In genomic region chr4:57804902-57805301, GRCm38 (mm10) we compare ENCODE assay signal across 21 mouse cellular contexts.
DNase-seq lines count a peak whose midpoint lies in the region; ATAC-seq and TF ChIP-seq lines count a peak whose summit lies in the region.
"Had no signal": no experiment of that assay in that cellular context is flagged by ENCODE, and none has a peak within 500 bp of the region (broad histone marks: within the 10 kb centered on the region; RNA-seq: fewer than 3 reads in every experiment).

No protein-coding gene starts in this region.

- TF ChIP-seq CTCF in lung, postnatal 0 days (IDR thresholded peaks at IDR 0.05): no peak
- no peak for TF ChIP-seq CTCF in lung, adult 2 months (IDR thresholded peaks at IDR 0.05; ENCODE audit: insufficient read depth, low read length)
- TF ChIP-seq CTCF in Patski (IDR thresholded peaks at IDR 0.05): no peak

- H3K9ac ChIP-seq in heart, embryonic 15.5 days: no peak overlapping the region
- H3K9ac ChIP-seq in lung, postnatal 0 days (replicated peaks; ENCODE audit: low read depth): no peak overlapping the region
- H3K9ac ChIP-seq: heart, embryonic 12.5 days; hindbrain, embryonic 12.5 days; limb, embryonic 12.5 days; liver, embryonic 12.5 days; lung, embryonic 15.5 days; midbrain, embryonic 13.5 days had no signal

- H3K4me2 ChIP-seq in heart, embryonic 15.5 days: no peak overlapping the region
- H3K4me2 ChIP-seq in lung, postnatal 0 days (replicated peaks; ENCODE audit: low read depth, low read length): no peak overlapping the region
- H3K4me2 ChIP-seq: heart, embryonic 12.5 days; hindbrain, embryonic 12.5 days; limb, embryonic 12.5 days; liver, embryonic 12.5 days; lung, embryonic 15.5 days; midbrain, embryonic 13.5 days had no signal

- 36% methylated on average over 6 of the region's 6 CpGs for WGBS in heart, embryonic 15.5 days
- WGBS in lung, postnatal 0 days: 61% methylated on average over 6 of the region's 6 CpGs
- WGBS in lung, adult 2 months: 47% methylated on average over 6 of the region's 6 CpGs

- no peak for TF ChIP-seq POLR2A in lung, adult 2 months (IDR thresholded peaks at IDR 0.05; ENCODE audit: borderline replicate concordance, extremely low read depth, low read depth, low read length)

- H3K4me3 ChIP-seq in heart, embryonic 15.5 days: no peak overlapping the region
- no peak overlapping the region for H3K4me3 ChIP-seq in lung, postnatal 0 days (ENCODE audit: low read depth, low read length)
- H3K4me3 ChIP-seq in lung, adult 2 months (replicated peaks; ENCODE audit: extremely low read depth, low read depth, low read length): no peak overlapping the region
- H3K4me3 ChIP-seq: heart, embryonic 12.5 days; hindbrain, embryonic 12.5 days; limb, embryonic 12.5 days; liver, embryonic 12.5 days; lung, embryonic 15.5 days; midbrain, embryonic 13.5 days had no signal

- H3K9me3 ChIP-seq in heart, embryonic 15.5 days (replicated peaks): no peaks in the 10 kb centered on the region
- H3K9me3 ChIP-seq in lung, postnatal 0 days (ENCODE audit: low read length): no peaks in the 10 kb centered on the region
- H3K9me3 ChIP-seq: heart, embryonic 12.5 days; hindbrain, embryonic 12.5 days; limb, embryonic 12.5 days; liver, embryonic 12.5 days; lung, embryonic 15.5 days; midbrain, embryonic 13.5 days had no signal

- in situ Hi-C loops in Patski (cut with MboI; ENCODE audit: low pct_unique_long_range_greater_than_20kb): loop anchor here (5.0 kb wide), 1 partner anchor 32 kb away; no protein-coding TSS in a partner anchor

- DNase-seq in heart, postnatal 10 days: no peak
- DNase-seq in lung, postnatal 0 days (ENCODE audit: low spot score): no peak
- no peak for DNase-seq in lung, adult 2 months
- DNase-seq in Patski (ENCODE audit: low read depth, low spot score): peak; percentile 50
- DNase-seq in spleen, adult 18-20 months: no peak
- DNase-seq in left cerebral cortex, adult 9 months (ENCODE audit: low spot score in 2 of 2): no peak
- DNase-seq: cerebellum, adult 18-20 months; cerebellum, postnatal 25 days; embryo, embryonic 11 days; gastrocnemius, postnatal 36 days; kidney, adult 8-10 months; thymus, postnatal 4 days had no signal

- POLR2A ChIA-PET in Patski (lab: Charles Lee): no interaction called here

- H3K4me1 ChIP-seq in heart, embryonic 15.5 days (replicated peaks): peaks cover 26% of the 10 kb centered on the region
- H3K4me1 ChIP-seq in lung, postnatal 0 days (ENCODE audit: insufficient read depth, low read depth, low read length): no peaks in the 10 kb centered on the region
- peaks cover 14% of the 10 kb centered on the region for H3K4me1 ChIP-seq in lung, adult 2 months (ENCODE audit: control insufficient read depth, insufficient read depth, low read length)
- H3K4me1 ChIP-seq: hindbrain, embryonic 12.5 days; limb, embryonic 12.5 days; midbrain, embryonic 13.5 days had no signal

- no peaks in the 10 kb centered on the region for H3K27me3 ChIP-seq in heart, embryonic 15.5 days
- H3K27me3 ChIP-seq in lung, postnatal 0 days (replicated peaks; ENCODE audit: insufficient read depth, low read length): no peaks in the 10 kb centered on the region
- no peaks in the 10 kb centered on the region for H3K27me3 ChIP-seq in Patski
- H3K27me3 ChIP-seq: heart, embryonic 12.5 days; hindbrain, embryonic 12.5 days; limb, embryonic 12.5 days; liver, embryonic 12.5 days; lung, embryonic 15.5 days; midbrain, embryonic 13.5 days had no signal

- CTCF ChIA-PET in Patski (lab: Charles Lee): no interaction called here

- no peak for ATAC-seq in heart, embryonic 15.5 days (replicated peaks; ENCODE audit: insufficient number of reproducible peaks, insufficient read depth, low FRiP score, low read depth)
- 0 out of 2 replicates have a peak, but pooled peaks have one; percentile 21 for ATAC-seq in lung, postnatal 0 days
- ATAC-seq in Patski: peak; percentile 76
- ATAC-seq: CD4-positive, CD25-positive, alpha-beta regulatory T cell, adult 4 months; forebrain, embryonic 16.5 days; liver, embryonic 12.5 days; midbrain, embryonic 13.5 days had no signal

- H3K27ac ChIP-seq in heart, embryonic 15.5 days: peak overlapping the region; percentile 52
- H3K27ac ChIP-seq in lung, postnatal 0 days (ENCODE audit: low read length): no peak overlapping the region
- H3K27ac ChIP-seq: hindbrain, embryonic 12.5 days; limb, embryonic 12.5 days; liver, embryonic 12.5 days; lung, embryonic 15.5 days; midbrain, embryonic 13.5 days had no signal

- peaks cover 4% of the 10 kb centered on the region; the same call in 1 of the 2 replicates for H3K36me3 ChIP-seq in heart, embryonic 15.5 days
- no peaks in the 10 kb centered on the region for H3K36me3 ChIP-seq in lung, postnatal 0 days (ENCODE audit: insufficient read depth, low read length)
- H3K36me3 ChIP-seq: hindbrain, embryonic 12.5 days; liver, embryonic 12.5 days; lung, embryonic 15.5 days; midbrain, embryonic 13.5 days had no signal

- peak; percentile 50; the same call in 1 of the 2 replicates for TF ChIP-seq EP300 in lung, postnatal 0 days (IDR thresholded peaks at IDR 0.05)

- intact Hi-C loops in heart, postnatal 10 days (cut with DNase I): no loop called here
